Mouse (Mus musculus) cerebellum, postnatal 36 days (tissue): ENCODE results near the gene Specc1.
A peak's percentile ranks its signal among the peaks of the same experiment; 100 is the strongest.

Source experiments
- DNase-seq, 2 experiments: peaks; one replicate each; pipeline ENCODE4 v3.0.0; 2021 to 2022; ENCODE audit warnings: mixed read lengths in 2 of 2

Specc1 gene

DNA sequence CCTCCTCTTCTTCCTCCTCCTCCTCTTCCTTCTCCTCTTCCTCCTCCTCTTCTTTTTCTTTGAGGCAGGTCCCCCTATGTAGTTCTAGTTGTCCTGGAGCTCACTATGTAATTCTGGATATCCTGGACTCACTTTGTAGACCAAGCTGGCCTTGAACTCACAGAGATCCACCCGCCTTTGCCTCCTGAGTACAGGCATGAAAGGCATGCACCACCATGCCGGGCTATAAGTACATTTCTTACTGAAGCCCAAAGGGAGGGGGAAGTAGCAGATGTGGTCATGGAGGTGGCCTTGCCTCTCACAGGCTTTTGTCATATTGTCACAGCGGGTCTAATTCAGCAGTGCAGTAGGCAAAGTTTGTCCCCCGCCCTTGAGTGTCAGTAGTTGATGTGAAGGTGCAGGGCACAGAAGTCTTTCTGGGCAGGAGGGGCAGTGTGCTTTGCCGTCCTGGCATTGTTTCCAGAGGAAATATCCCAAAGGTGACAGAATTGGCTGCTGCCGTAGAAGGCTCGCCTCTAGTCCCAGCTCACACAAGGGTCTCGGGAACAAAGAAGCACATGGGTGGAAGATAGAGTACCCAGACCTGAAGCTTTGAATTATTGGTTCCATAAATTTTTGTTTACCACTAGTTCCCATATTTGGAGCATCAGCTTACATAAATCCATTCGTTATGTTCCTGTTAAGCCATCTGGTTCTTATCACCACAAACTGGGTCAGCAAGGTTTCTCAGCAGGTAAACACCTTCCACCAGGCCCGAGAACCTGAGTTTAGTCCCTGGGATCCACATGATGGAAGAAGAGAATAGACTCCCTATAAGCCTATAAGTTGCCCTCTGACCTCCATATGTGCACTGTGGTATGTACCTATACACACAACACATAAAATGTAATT is 62.0 kb downstream of the Specc1 start:
- DNase-seq = peak; percentile 41 to 54

DNA sequence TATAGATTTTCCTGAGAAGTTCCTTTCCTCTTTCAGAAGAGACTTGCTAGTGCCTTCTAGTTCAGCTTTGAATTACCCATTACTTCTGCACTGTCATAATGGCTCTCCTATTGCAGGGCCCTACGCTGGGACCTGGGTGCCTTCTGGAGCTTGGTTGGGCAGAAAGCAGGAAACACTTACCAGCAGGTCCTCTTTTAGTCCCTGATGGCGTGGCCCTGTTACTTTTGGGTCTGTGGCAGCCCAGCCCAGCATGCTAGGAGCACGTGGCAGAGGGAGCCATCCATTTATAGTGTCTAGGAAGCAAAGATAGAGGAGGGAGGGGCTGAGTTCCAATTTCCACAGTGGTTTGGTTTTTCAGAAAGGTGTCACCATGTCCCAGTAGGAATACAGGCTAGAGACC is 63.3 kb downstream of the Specc1 start:
- no peak for DNase-seq

DNA sequence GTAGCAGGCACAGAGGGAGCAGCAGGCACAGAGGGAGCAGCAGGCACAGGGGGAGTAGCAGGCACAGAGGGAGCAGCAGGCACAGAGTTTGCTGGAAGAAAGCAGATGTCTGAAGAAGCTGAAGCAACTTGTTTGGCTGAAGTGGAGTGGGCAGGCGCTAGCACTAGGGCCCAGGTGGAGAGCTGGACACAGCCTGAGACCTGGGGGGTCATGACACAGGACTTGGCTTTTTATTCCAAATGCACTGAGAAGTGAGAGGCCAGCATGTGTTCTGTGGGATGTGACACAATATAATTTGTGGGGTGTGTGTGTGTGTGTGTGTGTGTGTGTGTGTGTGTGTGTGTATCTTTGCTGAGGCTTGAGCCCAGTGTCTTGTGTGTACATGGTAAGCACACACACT is 64.3 kb downstream of the Specc1 start:
- DNase-seq = no peak

DNA sequence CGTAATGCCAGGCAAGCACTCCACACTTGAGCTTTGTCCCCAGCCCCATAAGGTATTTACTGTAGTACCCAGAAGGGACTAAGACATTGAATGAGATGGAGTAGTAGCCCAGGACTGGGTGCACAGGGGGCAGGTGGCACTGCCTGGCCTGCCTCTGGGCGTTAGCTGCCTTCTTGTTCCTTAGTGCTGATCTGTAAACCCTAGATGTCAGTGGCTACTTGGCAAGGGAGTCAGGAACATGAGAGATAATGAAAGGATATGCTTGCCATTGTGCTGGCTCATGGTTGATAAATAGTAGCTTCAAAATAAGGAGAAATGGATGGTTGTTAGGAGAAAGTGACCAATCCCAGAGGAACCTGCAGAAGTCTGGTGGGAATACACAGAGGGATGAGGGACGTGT is 65.5 kb downstream of the Specc1 start:
- no peak for DNase-seq

DNA sequence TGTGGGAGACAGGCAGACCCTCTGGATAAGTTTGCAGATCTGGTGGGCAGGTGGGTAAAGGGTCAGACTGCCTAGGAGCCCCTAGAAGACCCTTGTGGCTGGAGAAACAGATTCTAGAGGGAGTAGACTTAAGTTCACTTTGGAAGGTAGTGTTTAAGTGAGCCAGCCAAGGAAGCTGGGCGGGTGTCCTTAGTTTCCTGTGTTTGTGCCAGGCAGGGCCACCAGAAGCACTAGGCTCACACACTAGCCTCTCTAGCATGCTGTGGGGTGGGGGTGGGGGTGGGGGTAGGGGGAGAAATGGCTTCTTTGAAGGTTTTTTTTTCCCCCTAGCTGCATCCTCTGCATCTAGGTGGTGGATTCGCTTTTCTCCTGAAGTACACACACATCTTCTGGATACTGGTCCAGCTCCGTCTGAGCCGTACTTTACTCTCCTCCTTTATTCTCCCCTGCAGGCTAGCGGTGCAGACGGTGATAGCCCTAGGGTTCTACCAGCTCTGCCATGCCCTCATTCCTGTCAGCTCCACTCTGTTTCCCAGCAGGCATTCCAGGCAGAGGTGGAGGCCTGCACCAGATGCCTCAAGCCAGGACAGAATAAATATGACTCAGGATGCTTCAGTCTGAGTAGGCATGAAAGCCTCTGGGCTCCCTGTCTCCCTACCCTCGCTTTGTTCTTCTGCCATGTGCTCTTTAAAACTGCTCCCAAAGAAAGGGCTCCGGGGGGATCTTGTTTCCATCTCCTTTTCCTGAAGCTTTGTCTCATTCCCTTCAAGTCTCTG is 66.3 kb downstream of the Specc1 start:
- DNase-seq = no peak

DNA sequence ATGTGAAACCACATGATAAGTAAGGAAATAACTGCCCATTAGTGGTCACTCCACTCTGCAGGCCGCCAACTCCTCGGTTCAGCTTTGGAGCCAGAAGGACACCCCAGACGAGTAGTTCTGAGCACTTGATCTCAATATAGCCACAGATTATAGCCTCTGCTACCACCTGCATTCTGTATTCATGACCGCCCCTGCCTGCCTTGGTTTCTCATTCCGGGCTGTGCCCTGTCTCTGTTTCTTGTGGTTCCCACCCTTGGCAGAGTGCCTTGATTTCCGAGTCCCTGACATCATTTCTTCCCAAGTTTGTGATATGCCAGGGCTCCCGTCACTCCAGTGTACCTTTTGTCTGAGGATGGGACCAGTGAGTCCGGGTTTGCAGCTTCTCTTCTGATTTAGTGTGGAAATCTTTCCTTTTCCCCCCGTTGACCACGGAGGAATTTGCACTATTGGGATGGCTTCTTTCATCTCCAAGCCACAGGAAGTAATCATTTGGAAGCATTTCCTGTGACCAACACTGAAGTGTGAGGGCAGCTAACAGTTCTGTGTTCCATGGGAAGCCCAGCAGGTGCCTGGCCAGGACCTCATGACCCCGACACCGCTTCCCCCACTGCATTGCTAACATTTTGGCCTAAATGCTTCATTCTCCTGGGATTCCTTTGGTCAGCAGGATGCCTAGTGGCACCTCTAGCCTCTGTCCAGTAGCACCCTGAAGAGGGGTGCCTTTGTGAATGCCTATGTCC is 67.1 kb downstream of the Specc1 start:
- peak in 1 of 2 experiments; percentile 36 for DNase-seq

DNA sequence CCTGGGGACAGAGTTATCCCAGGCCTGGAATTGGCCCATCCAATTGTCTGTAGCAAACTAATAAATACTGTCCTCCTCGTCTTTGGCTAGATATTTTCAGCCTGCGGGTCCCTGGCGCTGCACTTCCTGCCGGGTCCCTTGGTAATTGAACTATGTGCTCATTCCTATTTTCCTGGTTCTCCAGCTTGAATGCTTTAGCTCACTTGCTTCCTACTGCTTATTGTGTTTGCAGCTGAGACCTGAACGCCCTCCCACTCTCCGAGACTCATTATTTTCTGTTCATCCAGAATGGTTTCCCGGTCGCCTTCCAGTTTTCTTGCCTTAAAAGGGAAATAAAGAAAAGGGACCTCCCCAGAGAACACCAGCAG is 67.7 kb downstream of the Specc1 start:
- no peak for DNase-seq

DNA sequence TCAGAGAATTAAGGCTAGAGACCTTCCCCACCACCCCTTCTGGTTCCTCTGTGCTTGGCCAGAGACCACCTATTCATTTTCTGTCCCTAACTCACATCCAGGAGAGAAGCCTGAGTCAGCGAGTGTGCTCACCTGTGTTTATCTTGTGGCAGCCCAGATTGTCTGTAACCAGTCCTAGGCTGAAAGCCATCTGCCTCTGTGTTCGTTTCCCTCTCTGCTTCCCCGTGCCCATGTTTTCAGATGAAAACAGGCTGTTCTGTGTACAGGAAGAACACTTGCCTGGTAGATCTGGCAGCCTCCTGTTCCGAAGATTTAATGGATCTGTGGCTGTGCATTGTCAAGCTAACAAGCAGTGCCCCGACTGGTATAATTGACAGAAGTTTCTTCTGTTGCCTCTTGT is 68.4 kb downstream of the Specc1 start:
- DNase-seq = peak; percentile 61 to 70

DNA sequence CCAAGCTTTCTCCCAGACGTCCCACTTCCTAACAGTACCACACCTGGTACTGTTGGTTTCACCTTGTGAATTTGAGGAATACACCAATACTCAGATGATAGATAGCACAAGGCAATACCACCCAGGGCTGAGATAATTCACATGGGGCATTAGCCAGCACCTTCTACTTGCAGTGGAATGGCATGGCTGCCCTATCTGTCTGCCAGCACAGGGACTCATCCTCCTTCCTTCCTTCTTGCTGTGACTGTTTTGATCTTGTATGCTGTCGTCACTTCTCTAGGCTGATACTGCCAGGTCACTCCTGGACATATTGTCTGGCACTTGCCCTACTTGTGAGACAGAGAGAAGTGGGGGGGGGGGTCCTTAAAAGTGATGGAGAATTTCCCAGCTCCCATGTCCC is 69.2 kb downstream of the Specc1 start:
- DNase-seq = no peak

DNA sequence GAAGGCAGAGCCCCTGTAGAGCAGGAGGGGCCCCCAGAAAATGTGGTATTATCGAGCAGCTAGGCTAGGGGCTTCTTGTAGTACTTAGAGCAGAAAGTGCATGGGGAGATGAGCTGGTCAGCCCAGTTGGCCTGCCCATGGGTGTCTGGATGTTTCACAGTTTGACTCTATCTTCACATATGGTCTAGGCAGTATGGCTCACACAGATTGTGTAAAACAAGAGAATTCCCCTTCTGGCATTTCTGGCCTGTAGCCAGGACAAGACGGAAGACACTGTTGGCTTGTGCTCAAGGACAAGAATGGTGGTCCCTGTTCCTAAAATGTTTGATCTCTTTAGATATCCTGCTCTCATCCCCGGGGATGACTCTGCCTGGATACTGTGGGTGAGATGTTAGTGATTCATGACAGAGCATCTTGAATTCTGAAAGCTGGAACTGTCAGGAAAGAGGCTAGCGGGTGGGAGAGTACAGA is 69.8 kb downstream of the Specc1 start:
- DNase-seq = peak; percentile 74 to 87

DNA sequence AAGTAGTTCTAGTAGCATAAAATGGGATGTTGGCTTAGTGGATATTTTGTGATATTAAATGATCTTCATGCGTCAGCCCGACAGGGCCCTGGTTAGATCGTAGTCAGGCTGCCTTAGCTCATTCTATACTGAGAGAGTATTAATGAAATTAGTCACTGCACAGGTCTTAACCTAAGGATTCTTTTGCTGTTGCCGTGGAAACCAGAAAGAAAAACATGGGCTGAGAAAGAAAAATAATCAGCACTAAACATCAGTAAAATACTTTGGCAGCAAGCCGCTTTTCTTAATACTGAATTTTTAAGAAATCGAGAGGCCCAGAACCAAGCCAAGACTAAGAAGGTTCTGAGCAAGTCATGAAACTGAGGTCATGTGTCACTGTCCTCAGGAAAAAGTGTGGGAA is 70.7 kb downstream of the Specc1 start:
- DNase-seq = no peak

DNA sequence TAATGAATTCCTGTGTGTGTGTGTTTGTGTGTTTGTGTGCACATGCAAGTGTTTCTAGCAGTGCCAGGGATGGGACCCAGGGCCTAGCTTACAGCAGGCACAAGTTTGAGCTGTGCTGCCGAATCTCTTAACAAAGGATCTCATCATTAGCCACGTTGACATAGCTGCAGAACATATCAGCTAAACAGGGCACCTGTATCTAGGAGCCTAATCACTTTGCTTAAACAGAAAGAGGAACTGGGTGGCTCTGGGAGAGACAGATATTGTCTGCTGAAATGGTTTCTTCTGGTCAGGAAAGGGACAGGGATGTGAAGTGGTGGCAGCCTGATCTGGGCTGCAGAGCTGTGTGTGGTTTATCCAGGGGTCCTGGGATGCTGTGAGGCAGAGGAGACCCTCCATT is 71.1 kb downstream of the Specc1 start:
- DNase-seq = no peak

DNA sequence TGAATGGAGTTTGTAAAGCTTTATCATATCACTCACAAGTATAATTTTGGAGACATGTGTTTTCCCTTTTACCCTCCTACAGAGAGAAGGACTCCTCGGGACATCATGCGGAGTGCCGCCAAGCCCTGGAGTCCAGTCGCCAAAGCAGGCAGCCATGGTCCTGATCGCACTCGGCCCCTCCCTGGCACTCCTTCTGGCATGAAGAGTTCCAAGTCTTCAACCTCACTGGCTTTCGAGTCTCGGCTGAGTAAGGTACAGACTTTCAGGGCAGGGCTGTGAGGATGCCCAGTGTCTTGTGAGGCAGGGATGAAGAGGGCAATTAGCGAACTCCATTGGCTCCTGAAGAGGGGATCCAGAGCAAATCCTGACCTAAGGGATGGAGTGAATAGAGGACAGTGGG is 72.6 kb downstream of the Specc1 start:
- peak in 1 of 2 experiments; percentile 51 for DNase-seq

DNA sequence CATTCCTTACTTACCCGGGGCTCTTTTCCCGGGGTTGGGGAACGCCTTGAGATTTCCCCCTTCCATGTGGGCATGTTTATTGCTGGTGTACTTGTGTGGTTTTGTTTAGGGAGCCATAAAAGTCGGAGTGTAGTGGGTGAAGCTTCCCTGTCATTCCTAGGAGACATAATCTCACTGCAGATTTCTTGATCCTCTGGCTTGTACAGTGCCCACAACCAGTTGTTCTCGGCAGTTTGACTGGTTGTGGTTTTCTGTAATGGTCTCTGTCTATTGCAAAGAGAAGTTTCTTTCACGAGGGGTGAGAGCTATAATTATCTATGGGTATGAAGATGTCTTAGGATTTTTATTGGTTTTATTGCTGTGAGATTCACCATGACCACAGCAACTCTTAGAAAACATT is 78.0 kb downstream of the Specc1 start:
- DNase-seq = no peak

DNA sequence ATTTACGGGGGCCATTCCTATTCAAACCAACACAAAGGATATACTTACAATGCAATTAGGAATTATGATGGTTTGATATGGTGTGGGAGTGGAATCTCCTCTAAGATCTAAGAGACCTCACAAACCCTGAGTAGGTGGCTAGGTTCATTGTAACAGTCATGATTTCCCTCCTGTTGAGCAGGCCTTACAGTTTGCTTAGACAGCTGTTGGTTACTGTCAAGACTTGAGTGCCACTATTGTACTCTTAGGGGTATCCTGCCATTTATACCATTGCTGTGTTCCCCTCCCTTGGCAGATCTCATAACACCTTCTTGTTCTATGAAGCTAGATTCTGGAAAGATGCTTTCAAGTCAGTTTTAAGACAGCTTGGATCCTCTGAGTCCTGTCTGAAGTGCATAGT is 78.7 kb downstream of the Specc1 start:
- no peak for DNase-seq

DNA sequence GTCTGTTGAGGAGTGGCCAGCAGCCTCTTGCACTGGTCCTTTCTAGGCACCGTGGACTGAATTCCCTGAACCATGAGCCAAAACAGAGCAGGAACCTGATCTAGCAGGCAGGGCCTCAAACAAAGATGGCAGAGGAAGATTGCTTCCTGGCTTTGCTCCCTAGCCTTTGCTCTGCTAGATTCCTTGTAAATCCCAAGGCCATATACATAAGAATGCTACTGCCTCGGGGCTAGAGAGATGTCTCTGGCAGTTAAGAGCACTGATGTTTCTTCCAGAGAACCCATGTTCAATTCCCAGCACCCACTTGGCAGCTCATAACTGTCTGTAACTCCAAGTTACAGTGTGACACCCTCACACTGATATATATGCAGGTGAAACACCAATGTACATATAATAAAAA is 83.6 kb downstream of the Specc1 start:
- no peak for DNase-seq

DNA sequence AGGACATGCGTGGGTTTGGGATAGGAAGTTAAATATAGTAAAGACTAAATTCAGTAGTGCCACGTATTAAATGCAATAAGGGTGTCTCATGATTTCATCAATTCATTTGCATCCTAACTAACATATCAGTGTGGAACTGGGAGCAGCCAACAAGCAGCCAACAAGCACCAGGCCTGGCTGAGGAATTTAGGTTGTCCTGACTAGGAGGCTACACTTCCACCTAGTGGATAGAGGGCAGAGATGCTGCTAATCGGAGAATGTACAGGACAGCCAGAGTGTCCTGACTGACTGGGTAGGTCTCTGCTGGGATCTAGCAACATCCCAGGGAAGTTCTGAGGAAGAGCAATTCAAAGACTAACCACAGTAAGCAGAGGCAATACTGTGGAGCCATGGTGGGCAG is 88.1 kb downstream of the Specc1 start:
- DNase-seq = peak; percentile 41 to 44

DNA sequence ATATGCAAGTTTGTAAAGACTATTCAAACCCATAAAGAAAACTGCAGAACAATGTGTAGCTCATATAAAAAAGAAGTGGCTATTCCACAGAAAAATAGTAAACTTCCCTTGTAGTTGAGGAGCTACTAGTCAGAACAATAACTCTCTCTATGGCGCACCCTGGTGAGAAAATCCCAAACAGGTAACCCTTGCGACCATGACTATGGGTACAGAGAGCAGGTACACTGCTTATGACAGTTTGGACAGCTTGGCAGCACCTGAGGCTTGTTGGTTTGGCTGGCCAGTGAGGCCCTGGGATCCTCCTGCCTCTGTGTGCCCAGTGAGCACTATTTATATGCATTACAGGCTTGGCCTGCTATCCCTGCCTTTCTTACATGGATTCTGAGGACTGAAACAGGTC is 89.4 kb downstream of the Specc1 start:
- DNase-seq = no peak

DNA sequence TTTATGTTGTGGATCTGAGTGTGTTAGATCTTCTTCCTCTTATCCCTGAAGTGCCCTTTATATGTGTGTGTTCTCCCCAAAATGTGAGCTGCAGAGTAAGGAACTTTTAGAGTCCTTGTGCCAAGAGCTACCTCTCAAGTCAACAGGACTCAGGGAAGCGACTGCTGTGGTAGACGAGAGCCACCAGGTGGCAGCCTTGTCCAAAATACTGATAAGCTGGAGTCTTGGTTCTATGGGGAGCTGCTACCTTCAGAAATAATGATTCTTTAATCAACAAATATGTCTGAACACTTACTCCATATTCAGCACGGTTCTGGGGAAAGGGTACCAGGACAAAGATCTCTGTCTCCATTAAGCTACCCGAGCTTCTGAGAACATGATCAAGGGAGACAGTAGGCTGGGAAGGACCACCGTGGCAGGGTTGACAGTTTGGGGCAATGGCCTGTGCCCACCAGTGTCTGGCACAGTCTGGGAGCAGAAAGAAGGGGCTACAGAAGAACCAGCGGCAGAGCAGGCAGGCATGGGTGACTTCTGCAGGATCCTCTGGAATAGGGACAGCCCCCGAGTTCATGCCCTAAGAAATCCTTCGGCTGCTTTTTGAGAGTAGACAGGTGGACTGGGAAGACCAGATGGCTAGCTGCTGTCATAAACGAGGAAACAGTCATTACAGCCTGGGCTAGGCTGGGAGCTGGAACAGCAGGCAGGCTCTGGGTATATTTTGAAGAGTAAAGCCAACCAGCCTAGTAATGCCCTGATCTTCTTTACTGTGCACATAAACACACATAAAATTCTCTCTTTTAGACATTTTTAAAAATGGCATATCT is 91.5 kb downstream of the Specc1 start:
- DNase-seq = peak; percentile 80 to 83

DNA sequence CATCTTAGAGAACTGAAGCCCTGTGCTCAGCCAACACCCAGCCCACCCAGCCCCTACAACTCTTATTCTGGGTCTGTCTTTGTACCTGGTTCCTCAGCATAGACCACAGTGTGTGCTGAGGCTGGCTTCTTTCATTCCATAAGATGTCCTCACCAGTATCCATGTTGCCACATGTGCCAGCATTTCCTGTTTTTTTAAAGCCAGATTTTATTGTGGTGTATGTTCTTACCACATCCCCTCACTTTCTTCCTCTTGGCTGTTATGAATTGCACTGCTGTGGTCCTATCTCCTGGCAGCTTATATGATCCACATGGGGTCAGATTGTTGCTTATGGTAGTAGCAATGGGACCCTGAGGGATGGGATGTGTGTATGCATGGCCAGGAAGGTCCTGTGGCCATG is 92.6 kb downstream of the Specc1 start:
- no peak for DNase-seq

DNA sequence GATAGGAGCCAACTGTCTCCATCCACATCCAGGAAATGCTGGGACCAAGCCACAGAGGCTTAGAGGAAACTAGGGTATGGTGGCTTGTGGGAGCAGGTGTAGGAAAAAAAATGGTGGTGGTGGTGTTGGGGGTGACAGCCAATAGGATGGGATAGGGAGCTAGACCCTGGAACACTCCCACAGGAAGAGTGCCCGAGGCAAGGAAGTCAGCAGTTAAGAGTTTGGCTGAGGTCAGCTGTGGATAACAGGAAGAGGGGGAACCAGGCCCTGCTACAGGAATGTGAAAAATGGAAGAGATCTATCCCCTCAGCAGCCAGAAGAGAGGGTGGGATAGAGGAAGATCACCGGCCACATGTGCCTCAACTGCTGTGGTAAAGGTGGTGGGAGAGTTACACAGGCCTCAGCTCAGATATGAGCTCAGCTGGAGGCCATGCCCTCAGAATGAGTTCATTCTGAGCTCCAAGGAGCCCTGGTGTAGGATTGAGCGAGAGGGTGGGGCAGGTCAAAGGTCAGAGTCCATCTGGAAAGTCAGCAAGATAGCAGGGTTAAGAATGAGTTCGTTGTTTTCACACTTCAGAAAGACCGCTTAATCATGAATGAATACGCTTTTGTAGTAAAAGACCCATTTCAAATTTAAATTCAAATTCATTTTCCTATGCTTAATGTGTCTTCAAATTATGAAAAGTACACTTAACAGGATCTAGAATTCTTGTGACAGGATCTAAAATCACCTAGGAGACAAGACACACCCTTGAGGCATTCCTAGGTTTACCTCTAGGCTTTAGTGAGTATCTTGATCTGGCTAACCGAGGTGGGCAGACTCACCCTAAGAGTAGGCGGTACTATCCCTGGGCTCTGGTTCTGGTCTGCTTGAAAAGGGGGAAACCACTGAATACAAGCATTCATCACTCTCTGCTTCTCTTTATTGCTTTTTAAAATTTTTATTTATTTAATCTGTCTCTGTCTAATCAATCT is 94.1 kb downstream of the Specc1 start:
- no peak for DNase-seq
